Mouse (Mus musculus): ENCODE measurements around the gene Tll2.

Gene Tll2

DNA sequence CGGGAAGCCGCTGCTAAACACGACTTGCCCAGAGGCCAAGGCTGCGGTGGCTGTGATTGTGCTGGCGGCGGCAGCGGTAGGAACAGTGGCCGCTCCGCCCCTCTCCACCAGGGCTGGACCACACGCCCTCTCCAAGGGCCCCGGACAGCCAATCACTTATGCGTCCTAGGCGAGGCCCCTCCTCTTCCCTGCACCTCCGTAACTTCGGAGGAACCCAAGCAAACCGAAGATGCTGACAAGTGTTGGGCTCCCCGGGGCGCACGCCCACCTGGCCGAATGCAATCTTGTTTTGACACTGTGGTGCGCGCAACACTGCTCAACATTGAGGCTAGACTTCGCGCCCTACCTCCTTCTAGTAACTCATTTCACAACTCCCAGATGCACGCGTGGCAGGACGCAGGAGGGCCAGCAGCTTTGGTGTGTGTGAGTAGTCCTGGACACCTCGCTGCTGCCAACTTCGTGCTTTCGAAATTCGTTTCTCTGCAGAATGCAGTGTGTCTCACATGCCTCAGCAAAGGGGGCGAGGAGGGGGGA lies at the start of gene Tll2:
TSS of gene Tll2 (minus strand) at position 25 of the 534 bp plus-strand sequence.
- peak; percentile 26 for DNase-seq (ENCODE audit: low spot score)

DNA sequence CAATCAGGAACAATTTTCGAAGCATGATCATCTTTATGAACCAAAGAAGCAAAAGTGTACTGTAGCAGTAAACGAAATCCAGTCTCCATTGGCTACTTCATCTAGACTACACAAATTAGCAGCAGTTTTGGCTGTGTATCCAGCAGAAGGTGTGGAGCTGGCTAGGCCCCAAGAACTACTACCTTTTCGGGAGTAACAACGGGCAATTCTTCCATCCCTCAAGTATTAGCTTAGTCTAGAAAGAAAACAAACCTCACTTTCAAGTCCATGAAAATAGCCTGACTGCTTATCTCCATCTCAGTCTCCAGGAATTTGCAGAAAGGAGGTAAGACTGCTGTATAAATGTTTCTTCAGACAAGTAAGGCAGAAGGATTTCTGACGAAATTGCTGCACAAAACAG lies 47.9 kb upstream of the Tll2 start:
- DNase-seq (ENCODE audit: low spot score): no peak

DNA sequence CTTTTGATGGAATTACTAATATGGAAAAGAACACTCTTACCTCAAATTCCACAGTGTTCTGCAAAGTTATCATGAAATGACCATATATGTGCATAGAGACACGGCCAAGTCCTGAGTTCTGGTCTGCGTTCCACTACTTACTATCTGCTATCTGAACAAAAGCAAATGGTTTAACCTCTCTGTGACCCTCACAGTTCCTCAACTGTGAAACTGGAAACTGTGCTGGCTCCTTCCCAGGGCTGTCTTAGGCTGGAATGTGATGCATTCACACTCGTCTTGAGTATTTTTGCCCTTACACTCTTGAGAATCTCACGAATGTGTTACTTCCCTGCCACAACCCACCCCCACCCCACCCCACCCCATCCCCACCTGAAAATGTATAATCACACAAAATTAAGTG lies 42.3 kb upstream of the Tll2 start:
- DNase-seq (ENCODE audit: low spot score): no peak

DNA sequence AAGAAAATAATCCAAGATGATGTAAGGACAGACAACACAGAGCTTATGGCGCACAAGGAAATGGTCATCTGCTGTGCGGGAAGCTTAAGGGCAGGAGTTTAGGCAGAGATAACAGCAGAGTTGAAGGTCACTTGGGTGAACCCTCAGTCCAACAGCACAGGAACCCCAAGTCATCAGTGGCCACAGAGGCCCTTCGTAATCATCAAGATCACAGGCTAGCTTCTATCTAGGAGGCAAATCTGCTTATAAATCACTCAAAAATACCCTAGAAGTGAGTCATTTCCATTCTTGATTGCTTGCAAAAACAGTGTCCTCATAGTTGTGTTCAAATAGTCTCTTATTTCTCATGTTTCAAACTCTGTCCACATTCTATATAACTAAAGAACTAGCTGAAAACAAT lies 41.6 kb upstream of the Tll2 start:
- no peak for DNase-seq (ENCODE audit: low spot score)

DNA sequence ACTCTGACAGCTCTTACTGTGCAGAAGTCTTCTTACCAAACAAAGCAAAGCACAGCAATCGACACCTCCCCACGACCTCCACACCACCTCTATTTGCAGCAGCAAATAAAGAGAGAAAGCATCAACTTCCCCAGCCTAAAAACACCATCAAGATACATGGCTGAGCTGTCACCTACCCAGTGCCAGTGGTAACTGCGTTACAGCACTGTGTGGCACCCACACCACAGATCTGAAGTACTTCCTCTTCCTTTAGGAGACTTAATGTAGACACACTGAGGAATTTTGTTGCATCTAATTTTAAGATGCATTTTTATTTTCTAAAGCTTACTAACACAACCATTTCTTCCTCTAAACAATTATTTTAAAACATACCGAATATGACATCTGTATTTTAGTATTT lies 39.6 kb upstream of the Tll2 start:
- no peak for DNase-seq (ENCODE audit: low spot score)

DNA sequence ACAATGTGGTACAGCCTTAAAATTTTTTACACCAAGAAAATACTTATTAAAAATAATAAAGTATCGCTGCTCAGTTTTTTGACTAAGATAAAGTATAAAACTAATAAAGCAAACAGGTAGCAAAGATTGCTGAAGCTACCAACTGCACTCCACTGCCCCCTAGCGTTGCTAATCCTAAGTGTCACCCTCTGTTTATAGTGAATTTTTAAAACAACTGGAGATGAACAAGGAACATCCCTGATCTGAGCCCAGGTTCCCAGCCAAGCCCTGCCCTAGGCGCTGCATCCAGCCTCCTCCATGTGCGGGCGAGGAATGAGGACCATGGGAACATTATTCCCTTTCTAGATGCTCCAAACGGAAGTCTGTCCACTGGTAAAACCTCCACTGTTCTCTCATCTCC lies 37.9 kb upstream of the Tll2 start:
- peak; percentile 13 for DNase-seq (ENCODE audit: low spot score)

DNA sequence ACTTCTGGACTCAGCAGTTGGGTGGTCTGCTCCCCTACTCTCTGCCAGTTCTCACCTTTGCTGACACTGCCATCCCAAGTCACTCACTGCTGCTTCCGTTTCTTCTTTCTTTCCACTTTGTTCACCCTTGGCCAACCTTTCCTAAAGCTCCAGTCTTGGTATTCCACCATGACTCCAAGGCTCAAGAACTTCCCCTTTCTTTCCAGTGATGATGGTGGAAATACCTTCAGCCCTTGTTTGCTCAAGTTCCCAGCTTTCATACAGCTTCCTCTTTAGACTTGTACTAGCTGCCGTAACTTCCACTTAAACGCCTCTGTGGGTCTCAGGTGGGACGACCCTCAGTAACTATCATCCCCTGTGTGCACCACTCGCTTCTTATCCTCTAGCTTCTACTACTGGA lies 35.4 kb upstream of the Tll2 start:
- no peak for DNase-seq (ENCODE audit: low spot score)

DNA sequence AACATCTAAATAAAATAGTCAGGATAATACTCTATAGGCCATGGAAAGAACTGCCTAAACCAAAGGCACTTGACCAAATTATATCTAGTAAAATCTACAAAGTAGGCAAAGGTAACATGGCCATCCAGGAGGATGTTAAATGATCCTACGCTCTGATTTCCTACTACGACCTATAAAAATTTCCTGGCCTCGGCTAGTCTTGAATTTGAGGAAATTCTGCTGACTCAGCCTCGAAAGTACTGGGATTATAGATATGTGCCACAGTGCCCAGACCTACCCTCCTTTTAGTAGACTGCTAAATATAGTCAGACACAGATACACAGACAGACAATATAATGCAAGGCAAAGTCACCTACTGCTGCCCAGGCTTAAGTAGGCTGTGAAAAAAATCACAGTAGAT lies 27.1 kb upstream of the Tll2 start:
- DNase-seq (ENCODE audit: low spot score): no peak

DNA sequence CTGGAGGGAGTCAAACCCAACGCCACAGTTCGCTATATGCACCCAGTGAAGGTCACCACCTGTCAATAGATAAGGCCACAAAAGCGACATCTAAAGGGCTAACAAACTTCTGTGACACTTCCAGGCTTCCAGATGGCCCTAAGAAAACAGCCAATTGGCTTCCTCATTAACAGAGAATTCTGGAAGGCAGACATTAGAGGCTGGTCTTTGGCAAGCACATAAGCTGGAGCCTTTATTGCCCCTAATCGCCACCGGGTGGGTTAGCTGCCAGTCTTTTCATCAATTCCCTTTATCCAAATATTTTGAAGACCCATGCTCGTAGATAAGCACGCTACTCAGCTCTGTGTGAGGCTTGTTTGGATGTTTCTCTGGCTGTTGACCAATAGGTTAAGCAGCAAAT lies 1.7 kb upstream of the Tll2 start:
- no peak for DNase-seq (ENCODE audit: low spot score)

DNA sequence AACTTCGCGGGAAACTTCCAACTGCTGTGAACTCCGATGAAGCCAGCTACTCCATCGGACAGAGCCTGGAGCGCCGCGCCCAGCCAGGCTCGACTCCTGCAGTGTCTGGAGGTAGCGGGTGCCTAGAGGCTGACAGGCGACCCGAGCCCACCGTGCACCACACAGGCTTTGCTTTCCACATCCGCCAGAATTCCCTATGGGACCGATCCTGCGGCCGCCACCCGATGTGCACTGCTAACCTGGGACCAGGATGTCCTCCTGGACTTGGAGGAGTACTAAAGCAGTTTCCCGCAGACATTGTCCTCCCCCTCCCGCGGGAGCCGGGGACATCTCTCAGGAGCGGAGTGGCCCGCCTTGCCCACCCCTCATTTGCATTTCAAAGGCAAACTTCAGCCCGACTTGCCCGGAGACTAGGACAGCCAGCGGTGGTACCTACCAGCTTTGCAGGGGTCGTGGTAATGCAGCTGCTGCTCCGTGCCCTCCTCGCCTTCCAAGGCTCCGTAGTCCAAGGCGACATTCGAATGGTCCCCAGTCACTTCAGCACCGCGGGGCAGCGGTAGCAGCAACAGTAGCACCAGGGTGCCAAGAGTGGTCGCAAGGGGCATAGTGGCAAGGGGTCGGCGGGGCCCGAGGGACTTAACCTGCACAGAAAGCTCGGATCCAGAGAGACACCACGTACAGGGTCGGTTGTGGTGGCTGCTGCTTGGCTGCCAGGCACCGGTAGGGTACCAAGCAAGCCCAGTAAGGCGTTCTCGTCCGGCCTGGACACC lies 409 bp downstream of the Tll2 start:
- DNase-seq (ENCODE audit: low spot score): no peak

DNA sequence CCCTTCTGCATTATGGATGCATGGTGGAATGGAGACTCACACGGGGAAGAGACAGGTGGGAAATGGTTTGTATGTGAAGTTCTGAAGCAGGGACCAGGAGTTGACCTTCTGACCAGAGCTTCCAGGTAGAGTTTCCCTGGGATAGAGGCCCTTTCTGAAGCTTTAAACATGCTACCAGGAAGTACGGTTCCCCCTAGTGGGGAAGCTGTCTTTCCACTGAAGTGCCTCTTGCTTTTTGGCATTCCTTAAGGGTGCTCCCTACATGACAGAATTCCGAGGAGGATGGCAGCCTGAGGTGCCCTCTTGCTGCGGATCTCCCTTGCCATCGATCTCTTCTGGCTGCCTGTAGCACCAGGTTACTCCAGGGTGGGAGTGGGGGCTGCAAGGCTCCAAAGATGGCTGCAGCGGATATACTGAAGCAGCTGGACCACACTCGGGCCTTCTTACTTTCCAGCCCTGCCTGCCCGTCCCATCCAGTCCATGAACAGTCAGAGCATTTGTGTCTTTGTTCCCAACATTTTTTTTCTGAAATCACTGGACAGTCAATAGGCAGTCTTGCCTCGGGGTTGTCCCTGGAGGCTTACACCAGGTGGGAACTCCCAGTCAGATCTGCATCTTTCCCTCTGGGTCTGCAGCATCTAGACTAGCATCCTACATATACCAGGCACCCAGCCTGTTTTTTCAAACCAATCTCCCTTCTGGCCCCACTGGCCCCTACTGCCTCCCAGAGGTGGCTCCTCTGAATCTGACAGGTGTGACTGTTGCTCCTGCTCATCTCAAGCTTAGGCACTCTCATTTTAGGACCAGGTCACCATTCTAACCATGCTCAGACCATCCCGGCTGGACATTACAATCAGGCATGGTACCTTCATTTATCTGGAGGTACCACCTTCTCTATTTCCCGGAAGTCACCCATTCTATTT lies 2.2 kb downstream of the Tll2 start:
- DNase-seq (ENCODE audit: low spot score): no peak

DNA sequence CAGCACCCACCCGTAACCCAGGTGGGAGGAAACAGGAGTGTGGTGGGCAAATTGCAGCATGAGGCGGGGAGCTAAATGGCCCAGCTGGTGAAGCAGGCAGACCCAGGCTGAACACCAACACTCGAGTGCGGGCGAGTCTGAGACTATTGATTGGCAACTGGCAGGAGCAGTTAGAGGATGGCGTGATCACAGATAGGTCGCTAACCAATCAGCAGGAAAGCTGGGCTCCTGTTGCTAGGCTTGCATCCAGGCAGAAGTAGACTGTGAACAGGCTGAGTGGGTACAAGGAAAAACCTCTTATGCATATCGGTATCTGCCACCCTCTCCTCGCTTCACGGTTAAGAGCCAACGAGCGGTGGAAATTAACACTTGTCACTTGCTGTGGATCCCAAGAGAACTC lies 9.0 kb downstream of the Tll2 start:
- DNase-seq (ENCODE audit: low spot score): no peak

DNA sequence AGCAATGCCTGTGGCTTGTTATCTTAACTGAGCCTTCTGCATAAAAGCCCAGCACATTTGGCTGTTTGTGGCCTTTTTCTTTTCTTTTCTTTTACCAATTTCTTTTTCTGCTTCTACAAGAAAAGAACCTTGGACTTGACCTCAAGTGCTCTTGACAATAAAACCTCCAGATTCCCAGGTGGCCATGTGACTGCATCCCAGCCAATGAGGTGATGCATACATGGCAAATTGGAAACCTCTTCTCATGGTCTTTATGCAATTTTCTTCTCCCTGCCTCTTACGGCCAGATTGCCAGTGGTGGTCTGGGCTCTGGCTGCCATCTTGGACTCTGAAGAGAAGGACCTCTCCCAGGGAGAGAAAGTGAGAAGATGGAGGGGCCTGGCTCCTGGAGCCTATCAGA lies 13.3 kb downstream of the Tll2 start:
- no peak for DNase-seq (ENCODE audit: low spot score)

DNA sequence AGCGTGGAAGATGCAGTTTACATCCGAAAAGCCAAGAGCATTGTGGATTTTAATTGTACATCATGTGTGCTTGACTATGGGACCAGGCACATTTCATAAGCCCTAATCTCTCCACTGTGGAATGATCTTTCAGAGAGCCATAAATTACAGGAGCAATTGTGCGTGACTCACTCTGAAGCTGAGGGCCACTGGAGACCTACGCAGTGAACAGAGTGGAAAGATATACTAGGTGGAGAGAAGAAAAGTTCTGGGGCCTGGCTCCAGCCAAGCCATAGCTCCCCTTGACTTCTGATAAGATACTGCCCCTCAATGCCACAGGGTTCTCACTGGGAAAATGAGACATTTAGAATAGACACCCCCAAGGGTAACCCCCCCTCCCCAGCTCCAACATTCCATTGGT lies 13.7 kb downstream of the Tll2 start:
- DNase-seq (ENCODE audit: low spot score): no peak

DNA sequence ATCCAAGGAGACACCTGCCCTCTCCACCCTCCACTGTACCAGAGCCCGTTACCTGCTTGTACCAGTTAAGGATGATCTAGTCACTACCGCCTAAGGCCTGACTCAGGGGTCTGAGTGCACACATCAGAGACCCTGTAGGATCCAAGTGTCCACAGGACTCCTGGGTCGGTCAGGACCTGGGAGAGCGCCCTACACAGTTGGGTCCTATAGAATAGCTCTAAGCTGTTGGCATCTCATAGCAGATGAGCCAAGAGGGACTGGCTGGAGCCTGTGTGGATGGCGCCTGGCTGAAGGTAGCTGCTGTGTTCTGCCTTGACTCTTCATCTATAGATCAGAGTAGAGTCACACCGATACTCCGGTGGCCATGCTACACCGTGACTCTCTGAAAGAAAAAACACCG lies 14.9 kb downstream of the Tll2 start:
- no peak for DNase-seq (ENCODE audit: low spot score)

DNA sequence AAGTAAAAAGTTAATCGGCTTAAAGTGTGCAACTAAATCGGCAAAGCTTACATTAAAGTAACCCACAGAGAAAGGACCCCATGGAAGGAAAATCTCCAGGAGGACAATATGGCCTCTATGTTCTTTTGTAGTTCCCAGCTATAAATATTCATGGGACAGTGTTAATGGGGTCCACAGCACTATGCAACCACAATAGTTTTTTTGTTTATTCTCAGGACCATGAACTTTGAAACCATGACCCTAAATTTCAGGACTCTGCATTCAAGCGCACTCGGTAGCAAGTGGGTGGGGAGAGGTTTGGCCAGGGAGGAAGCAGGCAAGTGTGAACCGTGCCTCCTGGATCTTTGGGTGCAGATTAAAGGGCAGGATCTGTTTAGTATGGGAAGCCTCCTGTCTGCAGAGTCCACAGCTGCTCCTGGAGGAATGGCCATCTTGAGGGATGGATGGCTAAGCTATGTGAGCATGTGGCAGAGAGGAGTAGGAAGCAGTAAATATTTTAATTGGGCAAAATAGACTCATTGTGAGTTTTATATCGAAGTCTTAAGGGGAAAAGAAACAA lies 15.7 kb downstream of the Tll2 start:
- no peak for DNase-seq (ENCODE audit: low spot score)

DNA sequence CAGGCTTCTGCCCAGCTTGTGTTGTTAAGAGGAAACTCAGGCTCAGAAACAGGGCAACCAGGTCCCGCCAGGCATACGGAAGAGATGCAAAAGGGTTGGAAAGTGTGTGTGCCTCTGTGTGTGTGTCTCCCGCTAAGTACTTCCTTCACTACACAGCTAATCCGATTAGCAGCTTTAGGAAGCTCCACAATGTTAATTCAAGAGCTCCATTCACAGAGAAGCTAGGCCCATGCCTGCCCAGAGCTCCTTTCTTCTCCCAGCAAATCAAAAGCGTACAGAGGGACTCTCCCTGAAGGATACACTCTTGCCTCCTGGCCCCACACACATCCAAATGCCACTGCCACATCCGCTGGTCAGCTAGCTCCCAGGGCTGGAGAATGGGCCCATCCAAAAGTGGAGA lies 29.3 kb downstream of the Tll2 start:
- no peak for DNase-seq (ENCODE audit: low spot score)

DNA sequence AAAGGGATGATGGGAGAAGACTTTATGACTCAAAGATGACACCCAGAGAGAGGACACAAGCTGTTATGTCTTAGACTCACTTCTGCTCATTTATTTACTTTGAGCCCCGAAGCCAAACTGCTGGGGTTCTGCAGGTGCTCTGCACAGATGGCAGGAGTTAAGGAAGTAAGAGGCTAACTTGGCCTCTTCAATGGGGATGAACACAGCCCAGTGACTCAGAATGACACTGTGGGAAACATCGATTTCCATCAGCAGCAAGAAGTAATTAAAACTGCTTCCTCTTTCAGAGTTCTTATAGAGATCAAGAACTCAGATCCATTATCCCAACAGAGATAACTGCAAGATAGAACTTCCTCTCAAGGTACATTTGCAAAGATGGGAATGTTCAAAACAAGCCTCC lies 29.8 kb downstream of the Tll2 start:
- no peak for DNase-seq (ENCODE audit: low spot score)

DNA sequence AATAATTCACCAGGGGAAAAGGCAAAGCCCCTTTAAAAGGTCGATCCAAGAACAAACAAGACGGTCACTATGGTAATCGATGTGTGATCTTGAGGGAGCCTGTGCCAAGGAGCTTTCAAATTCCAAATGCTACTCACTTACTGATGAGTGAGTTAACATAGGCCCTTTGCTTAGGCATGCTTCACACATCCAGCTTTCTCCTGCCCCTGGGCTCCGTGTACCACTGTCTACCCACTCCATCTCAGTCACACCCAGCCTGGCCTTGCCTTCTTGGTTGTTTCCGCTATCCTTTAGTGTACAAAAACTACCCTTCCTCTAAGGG lies 40.8 kb downstream of the Tll2 start:
- no peak for DNase-seq (ENCODE audit: low spot score)

DNA sequence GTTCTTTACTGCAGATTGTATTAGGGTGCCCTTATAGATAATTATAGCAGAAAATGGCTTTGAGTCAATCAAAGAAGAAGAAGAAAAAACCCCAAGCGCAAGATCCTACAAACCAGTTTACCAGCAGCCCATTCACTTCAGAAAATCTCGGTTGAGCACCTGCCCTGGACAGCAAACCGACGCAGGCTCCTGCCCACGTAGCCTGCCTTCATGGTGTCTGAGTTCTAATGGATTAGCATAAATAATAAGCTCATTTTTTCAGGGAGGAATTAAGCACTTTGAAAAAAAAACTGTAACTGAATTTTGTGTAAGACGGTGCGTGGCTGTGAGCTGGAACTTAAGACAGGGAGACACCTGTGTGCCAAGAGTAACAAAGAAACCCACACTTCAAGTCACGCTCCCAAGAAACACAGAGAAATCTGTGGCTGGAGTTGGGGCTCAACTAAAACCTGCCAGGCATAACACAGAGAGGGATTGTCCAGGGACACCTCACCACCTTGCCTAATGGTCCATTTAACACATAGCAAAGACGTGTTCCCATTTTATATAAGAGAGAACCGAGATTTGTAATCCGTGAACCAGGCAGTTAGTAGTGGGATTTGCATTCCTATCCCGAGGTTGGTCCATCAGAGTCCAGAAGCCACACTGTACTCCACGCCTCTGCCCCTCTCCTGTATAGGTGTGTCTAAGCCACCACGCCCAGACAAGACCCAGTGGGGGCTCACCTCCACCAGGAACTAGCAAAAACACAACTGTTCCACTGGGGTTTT lies 41.3 kb downstream of the Tll2 start:
- DNase-seq (ENCODE audit: low spot score): no peak

DNA sequence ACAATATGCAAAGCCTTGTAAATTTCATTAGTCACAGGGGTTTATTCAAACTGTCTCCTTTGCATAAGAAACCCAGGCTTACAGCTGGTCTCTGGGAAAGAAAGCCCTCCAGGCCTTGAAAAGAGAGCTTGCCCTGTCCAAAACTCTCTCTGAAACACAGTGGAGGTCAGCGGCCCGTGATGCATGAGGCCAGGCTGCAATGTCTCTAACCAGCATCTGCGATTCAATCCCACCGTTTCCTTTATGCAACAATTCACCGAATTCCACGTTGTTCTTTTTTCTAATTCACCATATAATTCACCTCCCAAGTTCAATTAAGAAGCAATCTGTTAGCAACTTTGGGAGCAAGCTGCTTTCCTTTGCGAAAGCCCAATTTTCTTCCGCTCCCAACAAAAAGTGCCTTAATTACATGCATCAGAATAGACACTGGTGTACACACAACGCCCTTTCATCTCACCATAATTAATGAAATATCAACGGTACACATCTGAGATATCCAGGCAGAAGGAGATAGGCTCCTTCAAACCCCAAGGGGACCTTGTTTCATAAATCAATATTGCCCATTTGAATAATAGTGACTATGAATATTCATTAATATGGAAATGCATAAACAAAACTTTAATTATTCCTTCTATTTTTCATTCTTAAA lies 42.1 kb downstream of the Tll2 start:
- no peak for DNase-seq (ENCODE audit: low spot score)

DNA sequence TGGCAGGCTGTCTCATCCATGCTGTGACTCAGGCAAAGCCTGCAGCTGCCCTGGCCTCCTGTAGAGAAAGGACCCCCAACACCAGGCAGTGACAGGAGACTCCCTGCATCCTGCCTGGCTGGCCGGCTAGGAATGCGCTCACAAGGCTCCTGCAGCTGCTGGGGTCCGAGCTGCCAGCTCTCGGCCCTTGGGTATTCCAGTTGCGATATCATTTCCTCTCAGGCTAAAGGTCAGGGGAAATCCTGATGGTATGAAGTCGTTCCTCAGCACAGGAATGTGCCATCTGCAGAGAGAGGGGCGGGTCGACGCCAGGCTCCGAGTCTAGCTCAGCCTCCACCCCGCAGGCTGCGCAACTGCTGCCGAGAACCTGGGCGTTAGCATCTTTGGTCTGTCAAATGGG lies 46.2 kb downstream of the Tll2 start:
- no peak for DNase-seq (ENCODE audit: low spot score)
